Mouse (Mus musculus) stomach, embryonic 16.5 days (tissue): ENCODE results near the gene Ccdc182. TPM values are rescaled to one million over a fixed set of nuclear protein-coding genes. Genes with fewer than 3 reads are reported as not detected.

Experiments
- ATAC-seq: fragments of 200-750 bp; cut with Nextera tagmentation; 2 replicates; pipeline ENCODE4 v1.8.0; 2017; ENCODE audit warnings: moderate number of reproducible peaks, moderate TSS enrichment; ENCODE audit not compliant: insufficient read depth, low FRiP score
- H3K27ac ChIP-seq: fragments of 300-500 bp; sonication (generic); 2 replicates; pipeline ENCODE4 v1.5.1; 2014; ENCODE audit warnings: low read length
- H3K27me3 ChIP-seq: fragments of 300-500 bp; sonication (generic); 2 replicates; pipeline ENCODE4 v1.6.1; 2014; ENCODE audit warnings: low read length, control low read depth, mixed read lengths; ENCODE audit not compliant: control insufficient read depth, insufficient read depth
- H3K36me3 ChIP-seq: fragments of 300-500 bp; sonication (generic); 2 replicates; pipeline ENCODE4 v1.6.1; 2014; ENCODE audit warnings: low read length; ENCODE audit not compliant: control insufficient read depth, insufficient read depth
- H3K4me1 ChIP-seq: fragments of 300-500 bp; sonication (generic); 2 replicates; pipeline ENCODE4 v1.6.1; 2014; ENCODE audit warnings: low read length, control low read depth, mixed read lengths; ENCODE audit not compliant: control insufficient read depth, insufficient read depth
- H3K4me2 ChIP-seq: fragments of 300-500 bp; sonication (generic); 2 replicates; pipeline ENCODE4 v1.6.1; 2014; ENCODE audit warnings: low read depth, low read length, mixed read lengths
- H3K4me3 ChIP-seq: fragments of 300-500 bp; sonication (generic); replicated peaks from 2 replicates; pipeline ENCODE4 v1.5.1; 2014; ENCODE audit warnings: mild to moderate bottlenecking, low read length
- H3K9ac ChIP-seq: fragments of 300-500 bp; sonication (generic); 2 replicates; pipeline ENCODE4 v1.6.1; 2014; ENCODE audit warnings: low read length
- H3K9me3 ChIP-seq: fragments of 300-500 bp; sonication (generic); replicated peaks from 2 replicates; pipeline ENCODE4 v1.6.1; 2016; ENCODE audit warnings: low read length, control low read depth; ENCODE audit not compliant: control insufficient read depth
- WGBS: fragments of 180-500 bp; shearing (Covaris S2); extraction: QIAGEN DNeasy Blood & Tissue Kit; methylation state at CpG from one replicate; pipeline ENCODE4 v1.1.7; 2014; 5-methylcytosine and 5-hydroxymethylcytosine counted together
- polyA plus RNA-seq: library from polyadenylated mRNA; unstranded; fragments of >200 nt; fragmentation: Nextera tagmentation; extraction: Ambion mirVana; gene quantifications from 2 replicates; pipeline ENCODE4 v1.2.1, GENCODE M21; 2015

Ccdc182 gene
- polyA plus RNA-seq, 1 experiment from 2014 or later = not detected

DNA sequence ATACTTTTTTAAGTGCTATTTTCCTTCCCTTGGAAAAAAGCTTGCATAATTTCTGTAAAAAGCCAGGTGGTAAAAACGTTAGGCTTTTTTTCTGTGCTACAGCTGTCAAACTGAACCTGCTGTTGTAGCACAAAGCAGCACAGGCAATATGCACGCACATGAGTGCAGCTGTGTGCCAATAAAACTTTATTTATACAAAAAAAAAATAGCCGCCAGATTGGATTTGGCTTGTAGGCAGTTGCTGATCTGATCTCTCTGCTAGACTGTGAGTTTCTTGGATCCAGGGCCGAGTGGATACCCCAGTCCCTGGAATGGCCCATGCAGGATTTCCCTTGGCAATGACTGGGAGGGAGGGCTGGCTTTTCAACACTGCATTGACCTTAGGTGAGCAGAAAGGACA is 36.2 kb upstream of the Ccdc182 start:
- Histone ChIP-seq H3K27ac (no peak overlapping the region), H3K9me3 (no peaks in the 10 kb centered on the region), H3K36me3 (no peaks in the 10 kb centered on the region), H3K9ac (no peak overlapping the region), H3K4me2 (no peak overlapping the region), H3K27me3 (no peaks in the 10 kb centered on the region), H3K4me3 (no peak overlapping the region), H3K4me1 (0 out of 2 replicates have a peak, but pooled peaks cover 6% of the 10 kb centered on the region)
- 66% methylated on average over 4 of the region's 4 CpGs for WGBS
- no peak for ATAC-seq

DNA sequence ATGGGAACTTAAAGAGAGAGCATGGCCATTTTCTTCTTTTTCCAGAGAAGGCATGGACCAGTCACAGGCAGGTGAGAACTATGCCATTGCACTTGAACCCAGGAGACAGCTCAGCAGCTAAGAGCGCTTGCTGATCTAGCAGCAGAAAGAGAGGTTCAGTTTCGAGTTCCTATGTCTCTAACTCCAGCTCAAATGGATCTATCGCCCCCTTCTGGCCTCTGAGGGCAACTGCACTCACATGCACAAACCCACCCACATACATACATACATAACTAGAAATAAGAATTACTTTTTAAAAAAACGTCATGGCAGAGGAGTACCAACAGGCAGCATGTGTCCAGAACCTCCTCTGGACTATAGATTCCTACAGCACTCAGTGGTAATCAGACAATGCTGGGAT is 35.6 kb upstream of the Ccdc182 start:
- Histone ChIP-seq H3K27me3 (no peaks in the 10 kb centered on the region), H3K4me3 (no peak overlapping the region), H3K36me3 (no peaks in the 10 kb centered on the region), H3K27ac (no peak overlapping the region), H3K4me1 (0 out of 2 replicates have a peak, but pooled peaks cover 3% of the 10 kb centered on the region), H3K4me2 (no peak overlapping the region), H3K9ac (no peak overlapping the region), H3K9me3 (no peaks in the 10 kb centered on the region)
- WGBS = 76% methylated on average over 4 of the region's 4 CpGs
- ATAC-seq = no peak

DNA sequence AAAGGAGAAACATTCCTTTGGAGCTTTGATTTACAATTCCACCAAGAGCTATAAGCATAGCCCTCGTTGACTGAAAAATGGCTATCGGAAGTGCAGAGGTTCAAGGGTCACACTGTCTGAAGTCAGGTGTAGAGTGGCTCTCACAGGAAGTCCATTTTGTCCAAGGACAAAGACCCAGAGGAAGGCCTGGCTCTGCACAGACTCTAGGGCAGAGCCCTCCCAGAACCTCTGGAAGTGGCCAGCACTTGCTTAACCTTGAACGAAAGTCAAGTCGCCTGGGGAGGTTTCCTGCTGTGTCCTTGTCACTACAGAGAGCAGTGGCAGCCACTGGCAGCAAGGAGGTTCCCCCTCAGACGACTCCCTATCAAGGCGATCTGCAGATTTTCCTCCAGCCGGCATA is 33.4 kb upstream of the Ccdc182 start:
- no peaks in the 10 kb centered on the region for H3K27me3 ChIP-seq
- no peak overlapping the region for H3K4me3 ChIP-seq
- no peaks in the 10 kb centered on the region for H3K36me3 ChIP-seq
- 39% methylated on average over 7 of the region's 7 CpGs for WGBS
- no peaks in the 10 kb centered on the region for H3K9me3 ChIP-seq
- no peak for ATAC-seq
- no peak overlapping the region for H3K9ac ChIP-seq
- H3K4me1 ChIP-seq = no peaks in the 10 kb centered on the region
- no peak overlapping the region for H3K4me2 ChIP-seq
- H3K27ac ChIP-seq = no peak overlapping the region

DNA sequence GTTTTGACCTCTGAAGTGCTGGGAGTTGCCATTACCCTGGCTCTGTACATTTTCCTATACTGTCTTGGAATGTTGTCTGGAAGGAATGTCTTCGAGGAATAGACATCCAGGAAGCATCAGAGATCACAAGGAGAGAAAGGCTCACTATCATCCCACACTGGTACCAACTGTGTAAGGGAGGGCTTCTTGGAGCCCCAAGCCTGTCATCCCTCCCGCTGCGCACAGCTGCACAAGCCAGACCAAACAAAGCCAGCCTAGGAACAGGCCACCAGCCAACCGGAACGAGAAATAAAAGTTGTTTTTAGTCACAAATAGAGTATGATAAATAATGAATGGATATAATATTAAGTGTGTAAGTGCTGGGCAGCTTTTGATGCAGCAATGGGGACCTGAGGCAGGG is 29.0 kb upstream of the Ccdc182 start:
- H3K4me2 ChIP-seq = no peak overlapping the region
- no peak overlapping the region for H3K27ac ChIP-seq
- no peaks in the 10 kb centered on the region for H3K36me3 ChIP-seq
- WGBS = 78% methylated on average over 5 of the region's 5 CpGs
- no peak overlapping the region for H3K4me3 ChIP-seq
- no peaks in the 10 kb centered on the region for H3K27me3 ChIP-seq
- no peaks in the 10 kb centered on the region for H3K9me3 ChIP-seq
- no peak for ATAC-seq
- H3K9ac ChIP-seq = no peak overlapping the region
- H3K4me1 ChIP-seq = no peaks in the 10 kb centered on the region

DNA sequence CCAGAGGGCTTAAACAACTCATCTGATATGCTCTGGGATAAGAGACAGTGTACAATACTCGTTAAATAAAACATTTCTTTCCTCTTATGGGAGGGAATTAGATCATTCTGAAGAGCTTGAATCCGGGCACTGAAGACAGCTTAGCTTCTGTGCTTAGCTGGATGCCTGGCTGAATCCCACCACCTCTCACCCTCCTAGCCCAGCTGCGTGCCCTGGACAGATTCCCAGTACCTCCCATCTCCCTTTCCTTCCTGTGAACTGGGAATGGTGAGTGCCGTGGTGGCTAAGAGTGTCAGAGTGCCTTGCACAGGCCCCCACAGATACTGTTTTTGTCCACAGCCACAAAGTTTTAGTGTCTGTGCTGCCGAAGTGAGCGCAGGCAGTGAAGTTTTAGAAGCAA is 27.5 kb upstream of the Ccdc182 start:
- Histone ChIP-seq H3K9me3 (no peaks in the 10 kb centered on the region), H3K4me1 (no peaks in the 10 kb centered on the region), H3K27ac (no peak overlapping the region), H3K36me3 (no peaks in the 10 kb centered on the region), H3K4me3 (no peak overlapping the region), H3K4me2 (no peak overlapping the region), H3K9ac (no peak overlapping the region), H3K27me3 (no peaks in the 10 kb centered on the region)
- 41% methylated on average over 6 of the region's 6 CpGs for WGBS
- no peak for ATAC-seq

DNA sequence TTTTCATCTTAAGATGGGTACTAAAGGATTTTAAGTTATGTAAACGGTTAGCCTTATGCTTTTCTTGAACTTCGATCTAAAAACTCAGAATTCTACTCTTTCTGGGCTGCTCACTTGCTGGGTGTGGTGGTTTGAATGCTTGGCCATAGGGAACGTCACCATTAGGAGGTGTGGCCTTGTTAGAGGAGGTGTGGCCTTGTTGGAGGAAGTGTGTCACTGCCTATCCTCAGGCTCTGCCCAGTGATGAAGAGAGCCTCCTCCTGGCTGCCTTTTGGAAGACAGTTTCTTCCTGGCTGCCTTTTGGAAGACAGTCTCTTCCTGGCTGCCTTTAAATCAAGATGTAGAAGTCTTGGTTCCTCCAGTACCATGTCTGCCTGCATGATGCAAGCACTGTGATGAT is 22.0 kb upstream of the Ccdc182 start:
- Histone ChIP-seq H3K4me3 (no peak overlapping the region), H3K9ac (no peak overlapping the region), H3K4me1 (peaks cover 14% of the 10 kb centered on the region; the same call in 1 of the 2 replicates), H3K9me3 (no peaks in the 10 kb centered on the region), H3K27ac (no peak overlapping the region), H3K27me3 (no peaks in the 10 kb centered on the region), H3K4me2 (no peak overlapping the region), H3K36me3 (no peaks in the 10 kb centered on the region)
- 60% methylated on average over 3 of the region's 3 CpGs for WGBS
- no peak for ATAC-seq

DNA sequence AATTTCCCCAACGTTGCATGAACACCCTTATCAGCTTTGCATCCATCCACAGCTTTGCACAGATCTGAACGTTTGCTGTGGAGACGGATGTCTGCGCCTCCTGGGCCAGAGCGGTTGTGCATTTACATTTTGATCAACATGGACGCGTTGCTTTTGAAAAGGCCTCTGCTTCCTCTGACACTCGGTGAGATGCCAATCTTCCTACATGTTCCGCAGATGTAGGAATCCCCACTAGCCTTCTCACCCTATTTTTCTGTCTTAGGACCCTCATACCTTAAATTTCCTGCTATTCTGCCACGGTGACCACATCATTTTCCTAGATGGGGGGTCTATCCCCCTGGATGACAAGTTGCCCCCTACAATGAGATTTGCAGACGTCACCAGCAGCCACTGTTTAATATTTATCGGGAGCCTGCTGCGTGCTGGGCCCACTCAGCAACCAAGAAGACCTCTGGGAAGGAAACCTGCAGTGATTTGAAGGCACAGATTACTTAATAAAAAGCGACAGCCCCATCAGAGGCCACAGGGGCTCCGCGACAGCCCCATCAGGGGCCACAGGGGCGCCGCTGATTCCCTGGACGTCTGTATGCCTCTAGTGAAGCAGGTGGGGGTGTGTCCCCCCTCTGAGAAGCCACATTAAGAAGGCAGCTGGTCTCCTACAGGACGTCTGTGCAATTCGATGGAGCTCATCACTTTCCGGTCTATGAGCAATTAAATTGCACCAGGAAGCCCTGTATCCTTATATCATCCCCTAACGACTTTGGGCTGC is 19.6 kb upstream of the Ccdc182 start:
- ATAC-seq = no peak
- H3K4me3 ChIP-seq = no peak overlapping the region
- no peaks in the 10 kb centered on the region for H3K27me3 ChIP-seq
- H3K36me3 ChIP-seq = no peaks in the 10 kb centered on the region
- 58% methylated on average over 23 of the region's 23 CpGs for WGBS
- peaks cover 14% of the 10 kb centered on the region; the same call in 1 of the 2 replicates for H3K4me1 ChIP-seq
- H3K9me3 ChIP-seq = no peaks in the 10 kb centered on the region
- no peak overlapping the region for H3K27ac ChIP-seq
- H3K4me2 ChIP-seq = no peak overlapping the region
- H3K9ac ChIP-seq = no peak overlapping the region

DNA sequence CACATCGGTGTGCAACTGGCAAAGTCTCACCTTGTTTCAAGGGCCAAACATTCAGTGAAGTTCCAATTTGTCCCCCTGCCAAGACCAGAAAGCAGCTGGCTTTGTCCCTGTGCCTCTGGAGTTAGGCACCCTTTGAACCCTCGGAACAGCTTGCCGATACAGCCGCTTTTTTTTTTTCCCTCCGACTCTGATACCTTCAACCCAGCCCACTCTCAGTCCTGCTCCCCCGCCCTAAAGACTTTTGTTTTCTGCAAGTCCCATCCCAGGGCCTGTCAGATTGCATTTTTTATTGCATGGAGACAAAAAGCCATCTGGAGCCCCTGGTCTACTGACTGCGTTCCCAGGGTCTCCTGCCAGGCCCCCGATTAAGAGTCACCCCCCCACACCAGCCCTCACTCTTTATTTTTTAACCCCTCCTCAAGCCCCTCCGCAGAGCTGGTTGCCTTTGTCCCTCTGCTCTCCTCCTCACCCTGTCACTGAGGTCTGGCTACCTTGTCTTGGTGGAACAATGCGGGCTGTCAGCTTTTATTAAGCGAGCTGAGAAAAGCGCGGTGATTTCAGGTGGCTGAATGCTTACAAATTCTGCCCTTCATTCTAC is 18.9 kb upstream of the Ccdc182 start:
- no peak overlapping the region; the same call in 1 of the 2 replicates for H3K4me2 ChIP-seq
- H3K9ac ChIP-seq = peak overlapping the region; percentile 21; the same call in 1 of the 2 replicates
- WGBS = 24% methylated on average over 13 of the region's 13 CpGs

DNA sequence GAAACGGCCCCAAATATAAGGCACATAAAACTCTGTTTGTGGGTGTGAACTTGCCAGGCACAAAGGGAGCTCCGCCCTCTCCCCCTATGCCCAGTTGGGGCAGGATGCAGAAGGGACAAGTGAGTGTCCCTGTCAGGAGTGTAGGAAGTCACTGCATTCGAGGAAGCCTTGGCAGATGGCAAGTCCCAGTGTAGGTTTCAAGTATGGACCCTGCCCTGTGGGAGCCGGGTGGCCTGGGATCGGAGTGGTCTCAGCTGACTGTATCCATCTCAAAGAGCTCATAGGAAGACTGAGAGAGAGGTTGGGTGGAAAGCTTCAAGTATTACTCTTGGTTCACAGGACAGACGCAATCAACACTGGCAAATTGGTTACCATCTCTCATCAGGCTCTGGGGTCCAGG is 17.9 kb upstream of the Ccdc182 start:
- Histone ChIP-seq H3K9me3 (no peaks in the 10 kb centered on the region), H3K4me3 (no peak overlapping the region), H3K27ac (0 out of 2 replicates have a peak overlapping the region, but pooled peaks have one; percentile 2), H3K9ac (no peak overlapping the region), H3K4me1 (peaks cover 14% of the 10 kb centered on the region; the same call in 1 of the 2 replicates), H3K27me3 (no peaks in the 10 kb centered on the region), H3K36me3 (no peaks in the 10 kb centered on the region), H3K4me2 (no peak overlapping the region)
- ATAC-seq = no peak
- 72% methylated on average over 6 of the region's 6 CpGs for WGBS

More for the DNA sequence above, 18.9 kb upstream of the Ccdc182 start:
- no peak overlapping the region for H3K27ac ChIP-seq
- H3K9me3 ChIP-seq = no peaks in the 10 kb centered on the region
- no peaks in the 10 kb centered on the region for H3K27me3 ChIP-seq
- H3K36me3 ChIP-seq = no peaks in the 10 kb centered on the region
- H3K4me3 ChIP-seq = no peak overlapping the region
- no peak for ATAC-seq
- peaks cover 14% of the 10 kb centered on the region; the same call in 1 of the 2 replicates for H3K4me1 ChIP-seq
